Mouse (Mus musculus) cortical plate, adult 2 months (tissue): ENCODE data around the gene Myo1a.

Experiments
- CTCF ChIP-seq: fragments of 200-500 bp; IDR thresholded peaks from 2 replicates; pipeline ENCODE4 v1.5.1; 2011; ENCODE audit warnings: mild to moderate bottlenecking, control low read depth, low read length; ENCODE audit not compliant: insufficient read depth; ENCODE audit errors: extremely low read depth
- POLR2A ChIP-seq: fragments of 200-500 bp; IDR thresholded peaks from 2 replicates; pipeline ENCODE4 v1.6.1; 2011; ENCODE audit warnings: mild to moderate bottlenecking, low read length, control low read depth; ENCODE audit not compliant: insufficient read depth; ENCODE audit errors: extremely low read depth

- TF ChIP-seq CTCF (no peak), POLR2A (no peak)
Observed at GRCm38 (mm10) chr10:127675859-127676398, 29.0 kb upstream of the Myo1a start.
